Mouse (Mus musculus) granulocyte monocyte progenitor cell, adult 5-6 weeks (primary cell): ENCODE data around the gene Gm5269. TPM values are rescaled to one million over a fixed set of nuclear protein-coding genes. Genes with fewer than 3 reads are reported as not detected.

Source experiments
- ATAC-seq: replicated peaks from 2 replicates; pipeline ENCODE4 v1.8.0; 2016; ENCODE audit warnings: mild to moderate bottlenecking, moderate TSS enrichment, inconsistent platforms; ENCODE audit not compliant: poor library complexity, severe bottlenecking
- total RNA-seq, 2 experiments: library from RNA; stranded (forward) in 1 of 2; stranded (reverse) in 1 of 2; fragments of 200-712, 200-1000 nt in 1 of 2; fragments of >200 nt in 1 of 2; fragmentation: Nextera tagmentation in 1 of 2; gene quantifications; 2 replicates each; pipeline ENCODE4 v1.2.3; 2014 to 2017

Gm5269 gene
- total RNA-seq, 2 experiments from 2014 or later: not detected

- ATAC-seq: no peak
Observed at GRCm38 (mm10) chr1:45882076-45882475, 8.0 kb downstream of the Gm5269 start.

GRCm38 (mm10) chr1:45881228-45881832 lies 8.7 kb downstream of the Gm5269 start:
- peak; percentile 87 for ATAC-seq

GRCm38 (mm10) chr1:45877463-45877862 lies 12.6 kb downstream of the Gm5269 start:
- ATAC-seq: no peak

GRCm38 (mm10) chr1:45876450-45877198 lies 13.4 kb downstream of the Gm5269 start:
- no peak for ATAC-seq

- ATAC-seq: no peak
Observed at GRCm38 (mm10) chr1:45875640-45876039, 14.4 kb downstream of the Gm5269 start.

- peak; percentile 45; the same call in 1 of the 2 replicates for ATAC-seq
Observed at GRCm38 (mm10) chr1:45873250-45873649, 16.8 kb downstream of the Gm5269 start.

- peak; percentile 89 for ATAC-seq
Observed at GRCm38 (mm10) chr1:45868479-45869137, 21.5 kb downstream of the Gm5269 start.

- ATAC-seq: no peak
Observed at GRCm38 (mm10) chr1:45868050-45868449, 22.0 kb downstream of the Gm5269 start.

GRCm38 (mm10) chr1:45866288-45867018 lies 23.6 kb downstream of the Gm5269 start:
- ATAC-seq: no peak

- ATAC-seq: peak; percentile 44; the same call in 1 of the 2 replicates
Observed at GRCm38 (mm10) chr1:45865727-45866126, 24.3 kb downstream of the Gm5269 start.

GRCm38 (mm10) chr1:45865316-45865715 lies 24.8 kb downstream of the Gm5269 start:
- no peak for ATAC-seq

- no peak for ATAC-seq
Observed at GRCm38 (mm10) chr1:45864564-45865014, 25.5 kb downstream of the Gm5269 start.

GRCm38 (mm10) chr1:45863641-45864040 lies 26.4 kb downstream of the Gm5269 start:
- ATAC-seq: no peak

- no peak for ATAC-seq
Observed at GRCm38 (mm10) chr1:45861162-45861561, 28.9 kb downstream of the Gm5269 start.

GRCm38 (mm10) chr1:45860349-45860748 lies 29.7 kb downstream of the Gm5269 start:
- ATAC-seq: peak; percentile 17; the same call in 1 of the 2 replicates

- ATAC-seq: no peak
Observed at GRCm38 (mm10) chr1:45858038-45858437, 32.0 kb downstream of the Gm5269 start.

GRCm38 (mm10) chr1:45845466-45845865 lies 44.6 kb downstream of the Gm5269 start:
- ATAC-seq: no peak
